Mouse (Mus musculus): ENCODE data around the gene Vmn1r20. TPM values are rescaled to one million over a fixed set of nuclear protein-coding genes. Genes with fewer than 3 reads are reported as not detected.
"Not testable (repeated sequence)": the region's sequence is repeated elsewhere in the genome, so short reads cannot be mapped to it uniquely, and the experiment has no call there.

Vmn1r20 gene
- not detected in 3 replicates for total RNA-seq (2017)

- no peak for ATAC-seq (replicated peaks; ENCODE audit: insufficient number of reproducible peaks, low FRiP score, low TSS enrichment, poor library complexity, severe bottlenecking)
Measured at GRCm38 (mm10) chr6:57428630-57429029, at the start of gene Vmn1r20. Gene Vmn1r20, plus strand, starts transcription at chr6:57428930.

DNA sequence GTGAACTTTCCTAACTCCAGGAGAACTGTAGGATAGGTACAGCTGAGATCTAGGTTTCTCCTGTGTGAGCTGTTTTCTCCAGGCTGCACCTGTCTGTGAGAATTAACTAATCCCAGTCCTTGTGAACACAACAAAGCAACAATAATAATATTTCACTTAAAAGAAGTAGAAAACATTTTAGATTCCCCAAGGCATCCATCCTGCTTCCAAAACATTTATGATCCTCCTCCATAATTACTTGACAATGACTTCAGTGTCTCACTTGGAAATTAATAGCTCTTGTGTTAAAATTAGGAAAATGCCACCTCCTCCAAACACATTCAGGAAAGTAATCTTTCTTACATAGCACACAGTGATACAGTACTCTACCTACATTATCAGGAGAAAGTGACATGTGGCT lies 33.0 kb upstream of the Vmn1r20 start, which contains the start of gene Vmn1r18:
TSS of gene Vmn1r18 (minus strand) at position 101 of the 400 bp plus-strand sequence.
- no peak for ATAC-seq (replicated peaks; ENCODE audit: insufficient number of reproducible peaks, low FRiP score, low TSS enrichment, poor library complexity, severe bottlenecking)

DNA sequence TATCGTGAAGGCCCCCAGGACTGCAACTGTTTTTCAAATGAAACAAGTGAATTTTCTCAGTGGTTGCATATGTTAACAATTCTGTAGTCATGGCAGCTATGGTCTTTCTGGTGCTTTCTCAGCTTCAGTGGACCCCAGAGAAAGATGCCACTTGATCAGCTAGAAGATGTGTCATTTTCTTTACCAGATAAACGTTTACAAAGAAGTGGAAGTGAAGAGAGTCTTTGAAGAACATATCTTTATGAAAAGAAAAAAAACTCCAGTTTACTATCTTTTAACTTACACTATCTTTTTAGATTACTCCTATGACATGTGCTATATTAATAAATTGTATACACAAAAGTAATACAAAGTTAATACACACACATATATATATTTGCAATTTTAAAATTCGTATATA lies 25.2 kb upstream of the Vmn1r20 start, which contains the start of gene Vmn1r19:
TSS of gene Vmn1r19 (plus strand) at position 301 of the 400 bp plus-strand sequence.
- not testable (repeated sequence) for ATAC-seq (replicated peaks; ENCODE audit: insufficient number of reproducible peaks, low FRiP score, low TSS enrichment, poor library complexity, severe bottlenecking)

DNA sequence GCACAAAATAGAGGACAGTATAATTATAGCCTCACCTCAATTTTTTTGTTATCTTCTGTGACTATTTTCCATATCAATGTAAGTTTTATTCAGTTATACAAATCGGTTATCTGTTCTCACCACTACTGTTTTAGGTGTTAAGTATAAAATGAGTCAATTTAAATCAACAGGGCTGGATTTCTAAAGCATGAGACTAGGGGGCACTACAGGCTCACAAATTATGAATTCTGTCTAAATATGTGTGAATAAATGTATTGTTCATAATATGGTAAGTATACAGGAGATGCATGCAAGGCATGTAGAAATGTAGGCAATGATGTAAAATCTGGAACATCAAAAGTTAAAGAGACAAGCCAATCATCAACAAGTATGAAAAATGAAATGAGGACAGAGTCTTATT lies 2.5 kb downstream of the Vmn1r20 start:
- no peak for ATAC-seq (replicated peaks; ENCODE audit: insufficient number of reproducible peaks, low FRiP score, low TSS enrichment, poor library complexity, severe bottlenecking)

GRCm38 (mm10) chr6:57468161-57468560 lies 39.4 kb downstream of the Vmn1r20 start:
- not testable (repeated sequence) for ATAC-seq (replicated peaks; ENCODE audit: insufficient number of reproducible peaks, low FRiP score, low TSS enrichment, poor library complexity, severe bottlenecking)

Other genes starting within 250 kb of the Vmn1r20 start
- 0.10 TPM in 1 of 3 replicates, not detected in the others for gene Vmn1r13, start 225.6 kb upstream of the Vmn1r20 start, total RNA-seq (2017)
- not detected in 3 replicates for gene Vmn1r14, start 197.2 kb upstream of the Vmn1r20 start, total RNA-seq (2017)
- not detected in 3 replicates for gene Vmn1r15, start 171.0 kb upstream of the Vmn1r20 start, total RNA-seq (2017)
- gene Vmn1r16, start 99.4 kb upstream of the Vmn1r20 start, total RNA-seq (2017): not detected in 3 replicates
- gene Vmn1r17, start 65.2 kb upstream of the Vmn1r20 start, total RNA-seq (2017): not detected in 3 replicates
- gene Vmn1r18, start 33.1 kb upstream of the Vmn1r20 start, total RNA-seq (2017): not detected in 3 replicates
- not detected in 3 replicates for gene Vmn1r19, start 25.1 kb upstream of the Vmn1r20 start, total RNA-seq (2017)
- gene Ppm1k, start 106.5 kb downstream of the Vmn1r20 start, total RNA-seq (2017): 11.2 to 50.5 TPM (median 12.1 TPM) in 3 replicates
- 19.4 to 42.9 TPM (median 38.9 TPM) in 3 replicates for gene Herc6, start 152.1 kb downstream of the Vmn1r20 start, total RNA-seq (2017)